Mouse (Mus musculus) spleen, adult 2 months (tissue): ENCODE results near the gene 1110032A03Rik. TPM values are rescaled to one million over a fixed set of nuclear protein-coding genes. Genes with fewer than 3 reads are reported as not detected.

Experiments
- DNase-seq, 2 experiments: peaks; one replicate each; pipeline versions ENCODE4 v3.0.0 to v3.0.0-alpha.2; 2012 to 2021; ENCODE audit warnings: low spot score in 2 of 2, low read depth in 1 of 2
- H3K27ac ChIP-seq: fragments of 200-500 bp; 2 replicates; pipeline ENCODE4 v1.5.1; 2012; ENCODE audit warnings: low read length, inconsistent platforms; ENCODE audit not compliant: insufficient read depth
- H3K27me3 ChIP-seq: fragments of 200-500 bp; 2 replicates; pipeline ENCODE4 v1.6.1; 2012; ENCODE audit warnings: mild to moderate bottlenecking, moderate library complexity, low read length, inconsistent platforms; ENCODE audit not compliant: control insufficient read depth, insufficient read depth
- H3K36me3 ChIP-seq: fragments of 200-500 bp; 2 replicates; pipeline ENCODE4 v1.6.1; 2012; ENCODE audit warnings: mild to moderate bottlenecking, low read length, inconsistent platforms; ENCODE audit not compliant: control insufficient read depth, insufficient read depth
- H3K4me1 ChIP-seq: fragments of 200-500 bp; 2 replicates; pipeline ENCODE4 v1.6.1; 2011; ENCODE audit warnings: inconsistent platforms; ENCODE audit not compliant: control insufficient read depth, insufficient read depth, insufficient read length
- H3K4me3 ChIP-seq: fragments of 200-500 bp; 2 replicates; pipeline ENCODE4 v1.5.1; 2011; ENCODE audit warnings: mild to moderate bottlenecking, inconsistent platforms; ENCODE audit not compliant: insufficient read depth, insufficient read length; ENCODE audit errors: extremely low read depth
- CTCF ChIP-seq: fragments of 200-500 bp; IDR thresholded peaks from 2 replicates; pipeline ENCODE4 v1.5.1; 2011; ENCODE audit warnings: mild to moderate bottlenecking, inconsistent platforms; ENCODE audit not compliant: insufficient read depth, insufficient read length, insufficient replicate concordance; ENCODE audit errors: extremely low read depth
- WGBS: fragments of 180-500 bp; shearing (Covaris S2); methylation state at CpG from one replicate; pipeline ENCODE4 v1.1.7; 2018; 5-methylcytosine and 5-hydroxymethylcytosine counted together
- polyA plus RNA-seq: library from polyadenylated mRNA; depleted of rRNA; stranded (reverse); fragments of >200 nt; gene quantifications from 2 replicates; pipeline ENCODE4 v1.2.3, GENCODE M21; 2012; rRNA removed

The 1110032A03Rik gene
- polyA plus RNA-seq, 1 experiment = 9.2 TPM

DNA sequence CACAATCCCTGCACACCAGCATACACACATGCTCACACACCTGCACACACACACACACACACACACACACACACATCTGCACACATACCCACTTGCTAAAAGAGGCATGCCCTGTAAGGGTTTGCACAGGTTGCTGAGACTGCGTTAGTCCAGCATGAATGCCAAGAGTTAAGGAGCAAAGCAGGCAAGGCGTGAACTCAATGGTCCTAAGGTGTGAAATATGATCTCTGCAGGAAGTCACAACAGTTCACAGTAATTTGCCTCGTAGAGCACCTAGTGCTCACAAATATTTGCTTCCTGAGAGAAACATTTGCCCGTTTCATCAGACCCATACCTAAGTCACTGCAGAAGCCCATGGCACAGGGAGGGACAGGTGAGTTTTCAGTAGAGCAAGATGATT, 61.1 kb downstream of the 1110032A03Rik start:
- DNase-seq = no peak
- no peaks in the 10 kb centered on the region for H3K36me3 ChIP-seq
- H3K4me3 ChIP-seq = no peak overlapping the region
- TF ChIP-seq CTCF = no peak
- 43% methylated on average over 4 of the region's 4 CpGs for WGBS
- no peaks in the 10 kb centered on the region for H3K4me1 ChIP-seq
- no peaks in the 10 kb centered on the region for H3K27me3 ChIP-seq
- no peak overlapping the region for H3K27ac ChIP-seq

Other genes with a start within 250 kb of the 1110032A03Rik start
- gene Pts, start 246.8 kb downstream of the 1110032A03Rik start, polyA plus RNA-seq = 27.8 and 56.4 TPM in 2 replicates
- gene Il18, start 220.7 kb downstream of the 1110032A03Rik start, polyA plus RNA-seq = 10.7 and 12.6 TPM in 2 replicates
- 0.54 and 0.62 TPM in 2 replicates for gene Bco2, start 220.3 kb downstream of the 1110032A03Rik start, polyA plus RNA-seq
- not detected in 2 replicates for gene Tex12, start 214.2 kb downstream of the 1110032A03Rik start, polyA plus RNA-seq
- 70.6 and 73.2 TPM in 2 replicates for gene Sdhd, start 171.7 kb downstream of the 1110032A03Rik start, polyA plus RNA-seq
- gene Timm8b, start 171.6 kb downstream of the 1110032A03Rik start, polyA plus RNA-seq = 39.0 and 67.3 TPM in 2 replicates
- gene Pih1d2, start 158.2 kb downstream of the 1110032A03Rik start, polyA plus RNA-seq = 0.07 and 0.18 TPM in 2 replicates
- gene Nkapd1, start 158.1 kb downstream of the 1110032A03Rik start, polyA plus RNA-seq = 4.0 and 4.4 TPM in 2 replicates
- 4.9 and 5.2 TPM in 2 replicates for gene Dlat, start 115.7 kb downstream of the 1110032A03Rik start, polyA plus RNA-seq
- 0.35 and 0.73 TPM in 2 replicates for gene Dixdc1, start 36.0 kb downstream of the 1110032A03Rik start, polyA plus RNA-seq
- gene 2310030G06Rik, start 29.0 kb downstream of the 1110032A03Rik start, polyA plus RNA-seq = 0.71 and 0.94 TPM in 2 replicates
- 13.5 and 19.8 TPM in 2 replicates for gene Cryab, start 24.2 kb downstream of the 1110032A03Rik start, polyA plus RNA-seq
- 5.4 and 6.0 TPM in 2 replicates for gene Hspb2, start 23.2 kb downstream of the 1110032A03Rik start, polyA plus RNA-seq
- 2.6 and 3.2 TPM in 2 replicates for gene Fdxacb1, start 7.3 kb downstream of the 1110032A03Rik start, polyA plus RNA-seq
- gene Alg9, start 501 bp downstream of the 1110032A03Rik start, polyA plus RNA-seq = 10.4 and 12.3 TPM in 2 replicates
- gene Ppp2r1b, start 69.8 kb upstream of the 1110032A03Rik start, polyA plus RNA-seq = 8.6 and 10.2 TPM in 2 replicates
- gene Sik2, start 233.6 kb upstream of the 1110032A03Rik start, polyA plus RNA-seq = 12.5 and 19.4 TPM in 2 replicates